ENCODE assay signal across 13 mouse cellular contexts in genomic region chr9:57276311-57276710, GRCm38 (mm10). TPM values are rescaled to one million over a fixed set of nuclear protein-coding genes. Genes with fewer than 3 reads are reported as not detected.
DNase-seq lines count a peak whose midpoint lies in the region.
"Had no signal": no experiment of that assay in that cellular context is flagged by ENCODE, and none has a peak within 500 bp of the region (broad histone marks: within the 10 kb centered on the region; RNA-seq: fewer than 3 reads in every experiment).

No protein-coding gene starts in this region.

- intact Hi-C loops in heart, postnatal 10 days (cut with DNase I) = no loop called here

- DNase-seq in cerebellum, postnatal 25 days = peak; percentile 38 to 44
- DNase-seq in cerebellum, adult 11 months = no peak
- peak; percentile 52 to 80 for DNase-seq in layer of hippocampus, postnatal 14 days (ENCODE audit: low spot score in 2 of 2)
- DNase-seq in layer of hippocampus, adult 9-11 months = no peak
- DNase-seq in brain, adult 2 months (ENCODE audit: low read depth, low spot score) = peak; percentile 49
- DNase-seq in heart, postnatal 10 days = peak; percentile 76 to 84
- no peak for DNase-seq in ovary, adult 18-20 months (ENCODE audit: low spot score)
- no peak for DNase-seq in yolk sac, embryonic 10.5 days (ENCODE audit: low spot score)
- DNase-seq: embryo, embryonic 11 days; kidney, postnatal 14 days; liver, postnatal 0 days had no signal

RNA-seq across cellular contexts. Expression of gene 1700017B05Rik, which starts 13.9 kb away (rescaled TPM):
- 10 to 100 TPM; 29.8 to 31.4 TPM for total RNA-seq in layer of hippocampus, postnatal 14 days (2021)
- 10 to 100 TPM; 21.2 to 21.5 TPM for total RNA-seq in heart, postnatal 10 days (2021)

RNA-seq across cellular contexts. Expression of gene Trcg1, which starts 40.0 kb away (rescaled TPM):
- not detected for total RNA-seq in layer of hippocampus, postnatal 14 days (2021)
- not detected for total RNA-seq in heart, postnatal 10 days (2021)
- total RNA-seq: left cerebral cortex, postnatal 36 days; monocyte, adult 5-6 weeks had no signal

Comparison
In these comparisons a context has a peak if more than half of its experiments do, and no peak if none do; other contexts are left out.
1. DNase-seq: peak in cerebellum, postnatal 25 days (2 of 2), layer of hippocampus, postnatal 14 days (2 of 2), brain, adult 2 months (single experiment) and heart, postnatal 10 days (2 of 2); none in cerebellum, adult 11 months (single experiment), layer of hippocampus, adult 9-11 months (single experiment), ovary, adult 18-20 months (single experiment) and yolk sac, embryonic 10.5 days (single experiment).